Mouse (Mus musculus) gastrocnemius, adult 2 months (tissue): Measurements from ENCODE around the gene Gm45062. TPM values are rescaled to one million over a fixed set of nuclear protein-coding genes. Genes with fewer than 3 reads are reported as not detected.

ENCODE experiments used
- DNase-seq: peaks from one replicate; pipeline ENCODE4 v3.0.0; 2022
- H3K27ac ChIP-seq: fragments of 200-600 bp; 2 replicates; pipeline ENCODE4 v1.8.1; 2022; ENCODE audit warnings: mild to moderate bottlenecking
- H3K4me3 ChIP-seq: fragments of 200-600 bp; 2 replicates; pipeline ENCODE4 v1.8.1; 2022; ENCODE audit warnings: mild to moderate bottlenecking, moderate library complexity
- CTCF ChIP-seq: fragments of 200-600 bp; IDR thresholded peaks from 2 replicates; pipeline ENCODE4 v1.8.1; 2022; ENCODE audit warnings: antibody characterized with exemption, mild to moderate bottlenecking, moderate library complexity
- intact Hi-C: fragments of 180-260 bp; cut with DNase I; formaldehyde crosslinking; loops from one replicate; pipeline ENCODE4 v1.15.1; 2025
- total RNA-seq, 2 experiments: library from RNA; stranded (reverse); gene quantifications; 2 replicates each; pipeline ENCODE4 v1.2.3; 2021

Gm45062 gene
- total RNA-seq, 2 experiments from 2014 or later = 0.67 TPM; not detected in 1

DNA sequence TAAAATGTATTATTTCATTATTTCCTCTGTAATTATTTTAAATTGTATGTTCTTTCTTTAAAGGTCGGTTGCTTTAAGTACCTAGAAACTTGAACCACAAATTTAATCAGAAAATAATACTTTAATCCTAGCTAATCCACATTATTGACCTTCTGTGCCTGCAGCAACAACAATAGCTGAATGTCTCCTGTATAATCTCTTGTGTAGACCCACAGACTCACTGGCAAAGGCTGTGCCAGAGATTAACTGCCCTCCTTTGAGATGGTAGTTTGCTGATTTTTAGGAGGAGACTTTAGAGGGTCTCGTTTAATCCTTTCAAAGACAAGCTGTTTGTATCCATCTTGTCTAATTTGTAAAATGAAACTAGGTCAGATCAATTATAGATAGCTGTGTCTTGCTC is 99.5 kb downstream of the Gm45062 start:
- no peak for DNase-seq
- intact Hi-C loops = no loop called here
- no peak overlapping the region for H3K27ac ChIP-seq
- TF ChIP-seq CTCF = no peak
- H3K4me3 ChIP-seq = no peak overlapping the region

DNA sequence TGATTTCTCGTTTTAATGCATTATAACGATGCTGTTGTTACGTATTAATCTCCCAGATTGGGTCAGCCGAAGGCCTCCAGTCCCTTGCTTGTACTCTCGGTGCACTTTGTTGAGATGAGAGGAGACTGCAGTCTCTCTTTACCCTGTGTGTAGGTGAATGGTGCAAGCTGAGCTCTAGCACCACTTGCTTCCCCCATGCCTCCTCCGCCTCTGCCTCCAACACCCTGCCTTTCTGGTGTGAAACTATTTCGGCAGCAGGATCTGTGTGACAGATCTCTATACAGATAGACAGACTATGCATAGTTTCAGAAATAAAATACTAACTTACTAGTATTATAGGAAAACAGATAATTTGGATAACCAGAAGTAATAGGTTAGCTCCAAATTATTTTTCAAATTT is 101.6 kb downstream of the Gm45062 start:
- no peak for DNase-seq
- H3K27ac ChIP-seq = no peak overlapping the region
- intact Hi-C loops = no loop called here
- H3K4me3 ChIP-seq = no peak overlapping the region
- TF ChIP-seq CTCF = no peak

DNA sequence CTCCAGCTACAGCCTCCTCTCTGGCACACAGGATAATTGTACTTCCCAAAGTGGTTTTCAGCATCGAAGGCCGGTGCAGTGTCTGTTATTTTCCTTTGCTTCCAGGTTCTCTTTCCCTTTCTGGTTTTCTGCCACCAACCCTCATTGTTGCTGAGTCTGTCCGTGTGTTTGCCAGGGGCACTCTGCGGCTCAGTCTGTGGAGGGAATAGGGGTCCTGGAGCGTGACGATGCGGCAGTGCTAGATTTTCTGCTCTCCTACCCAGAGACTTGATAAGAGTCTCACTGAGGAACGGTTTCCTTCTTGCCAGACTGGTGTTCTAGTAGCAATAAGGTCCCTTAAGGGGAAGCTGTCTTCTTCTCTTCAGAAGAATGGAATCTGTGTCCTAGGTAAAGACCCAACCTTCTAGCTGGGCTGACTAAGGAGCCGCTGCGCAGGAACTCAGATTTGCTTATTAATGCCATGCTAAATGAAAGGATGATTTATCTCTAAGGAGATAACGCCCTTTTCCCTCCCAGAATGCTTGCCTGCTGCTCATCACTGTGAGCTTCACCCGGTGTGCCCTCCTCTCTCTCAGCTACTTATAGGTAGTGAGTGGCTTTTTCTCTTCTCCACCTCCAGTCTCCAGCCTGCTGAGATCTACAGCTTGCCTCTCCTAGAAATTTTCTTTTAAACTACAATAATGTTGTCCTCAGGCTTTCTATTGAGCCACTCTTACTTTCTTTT is 104.9 kb downstream of the Gm45062 start:
- no peak overlapping the region for H3K4me3 ChIP-seq
- intact Hi-C loops = no loop called here
- DNase-seq = no peak
- TF ChIP-seq CTCF = no peak
- no peak overlapping the region for H3K27ac ChIP-seq

DNA sequence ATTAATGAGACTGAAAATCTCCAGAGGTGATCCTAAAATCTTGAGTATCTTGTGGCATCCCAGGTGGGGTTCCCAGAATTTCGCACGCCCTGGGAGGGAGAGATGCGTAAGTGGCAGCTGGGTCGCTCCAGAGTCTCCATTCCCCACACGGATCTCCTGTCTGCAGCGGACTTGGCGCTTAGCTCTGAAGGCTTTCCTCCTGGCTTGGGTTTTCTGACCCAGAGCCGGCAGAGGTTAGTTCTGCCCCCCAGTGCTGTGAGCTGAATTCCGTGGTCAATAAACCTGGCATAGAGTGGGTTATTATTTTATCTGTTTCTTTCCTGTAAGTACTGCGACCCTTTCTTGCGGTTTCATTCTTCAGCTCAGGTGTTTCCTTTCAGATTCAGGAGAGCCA is 105.5 kb downstream of the Gm45062 start:
- intact Hi-C loops = no loop called here
- Histone ChIP-seq H3K4me3 (no peak overlapping the region), H3K27ac (no peak overlapping the region)
- no peak for DNase-seq
- TF ChIP-seq CTCF = no peak

DNA sequence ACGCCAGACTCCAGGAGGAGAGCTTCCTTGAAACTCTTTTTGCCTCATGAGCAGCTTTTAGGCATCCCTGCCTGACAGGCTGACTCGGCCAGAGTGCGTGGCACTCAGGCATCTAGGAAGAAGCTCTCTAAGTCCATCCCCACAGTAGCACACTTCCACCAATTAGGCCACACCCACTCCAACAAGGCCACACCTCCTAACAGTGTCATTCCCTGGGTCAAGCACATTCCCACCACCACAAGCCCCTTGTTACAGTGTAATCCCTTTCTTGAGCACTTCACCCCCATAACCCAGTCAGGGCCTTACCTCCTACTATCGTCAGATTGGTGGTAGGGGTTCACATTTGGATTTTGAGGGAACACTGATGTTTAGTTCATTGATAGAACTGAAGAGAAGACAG is 108.4 kb downstream of the Gm45062 start:
- TF ChIP-seq CTCF = no peak
- Histone ChIP-seq H3K27ac (no peak overlapping the region), H3K4me3 (no peak overlapping the region)
- intact Hi-C loops = no loop called here
- DNase-seq = no peak

DNA sequence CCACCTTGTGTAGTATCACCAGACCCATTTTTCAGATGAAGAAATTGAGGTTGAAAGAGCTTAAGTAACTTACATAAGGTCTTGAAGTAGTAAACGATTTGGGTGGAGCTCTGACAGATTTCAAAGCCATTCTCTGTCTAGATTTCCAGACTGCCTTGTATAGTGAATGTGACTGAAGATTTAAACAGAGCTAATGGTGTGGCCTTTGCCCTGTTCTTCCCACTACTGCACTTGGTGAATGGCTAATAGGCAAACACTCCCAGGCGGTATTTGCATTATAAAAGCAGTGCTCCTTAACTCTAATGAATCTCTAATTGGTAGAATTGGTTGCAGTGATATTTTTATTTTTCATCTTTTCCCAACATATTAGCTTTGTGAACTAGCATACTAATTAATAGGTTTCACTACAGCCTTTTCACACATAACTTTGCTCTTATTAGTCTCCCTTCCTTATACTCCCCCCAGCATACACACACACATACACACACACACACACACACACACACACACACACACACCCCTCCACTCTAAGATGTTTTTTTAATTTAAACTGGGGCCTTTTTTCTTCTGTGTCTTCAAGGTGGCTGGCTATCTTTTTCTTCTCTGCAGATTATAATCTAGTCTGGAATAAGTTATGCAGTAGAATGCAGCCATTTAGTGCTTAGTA is 109.1 kb downstream of the Gm45062 start:
- Histone ChIP-seq H3K4me3 (no peak overlapping the region), H3K27ac (no peak overlapping the region)
- no peak for TF ChIP-seq CTCF
- DNase-seq = no peak
- intact Hi-C loops = no loop called here

DNA sequence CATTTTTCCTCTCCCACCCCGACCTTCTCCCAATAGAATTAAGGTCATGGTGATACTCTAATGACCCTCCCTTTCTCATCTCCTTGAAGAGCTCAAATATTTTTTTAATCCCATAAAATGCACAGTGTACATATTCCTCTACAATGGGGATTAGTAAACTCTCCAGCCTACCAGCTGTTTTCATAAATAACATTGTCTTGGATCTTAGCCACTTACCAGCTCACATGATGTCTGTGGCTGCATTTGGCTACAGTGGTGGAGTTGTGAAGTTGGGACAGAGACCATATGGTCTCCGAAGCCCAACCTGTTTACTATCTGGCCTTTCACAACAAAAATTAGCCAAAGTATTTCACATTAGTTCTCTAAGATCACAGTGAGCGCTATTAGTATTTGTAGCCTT is 111.4 kb downstream of the Gm45062 start:
- TF ChIP-seq CTCF = no peak
- intact Hi-C loops = no loop called here
- Histone ChIP-seq H3K27ac (no peak overlapping the region), H3K4me3 (no peak overlapping the region)
- no peak for DNase-seq

DNA sequence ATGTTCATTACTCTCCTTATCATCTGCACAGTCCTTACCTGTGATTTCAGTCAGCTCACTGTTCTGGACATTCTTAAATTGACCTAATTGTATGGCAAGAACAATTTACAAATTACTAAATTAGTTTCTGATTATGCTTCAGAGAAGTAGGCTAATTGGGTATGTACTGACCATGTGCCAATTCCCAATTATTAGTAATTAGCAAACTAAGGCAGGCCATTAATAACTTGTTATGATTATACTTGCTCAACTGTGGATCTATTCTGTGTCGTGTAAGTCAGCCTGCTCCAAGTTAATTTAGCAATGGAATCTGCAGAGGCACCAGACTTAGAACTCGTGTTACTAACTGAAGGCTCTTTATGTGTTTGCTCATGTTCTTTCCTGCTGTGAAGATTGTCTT is 113.8 kb downstream of the Gm45062 start:
- no peak for TF ChIP-seq CTCF
- intact Hi-C loops = no loop called here
- Histone ChIP-seq H3K27ac (no peak overlapping the region), H3K4me3 (no peak overlapping the region)
- DNase-seq = no peak

DNA sequence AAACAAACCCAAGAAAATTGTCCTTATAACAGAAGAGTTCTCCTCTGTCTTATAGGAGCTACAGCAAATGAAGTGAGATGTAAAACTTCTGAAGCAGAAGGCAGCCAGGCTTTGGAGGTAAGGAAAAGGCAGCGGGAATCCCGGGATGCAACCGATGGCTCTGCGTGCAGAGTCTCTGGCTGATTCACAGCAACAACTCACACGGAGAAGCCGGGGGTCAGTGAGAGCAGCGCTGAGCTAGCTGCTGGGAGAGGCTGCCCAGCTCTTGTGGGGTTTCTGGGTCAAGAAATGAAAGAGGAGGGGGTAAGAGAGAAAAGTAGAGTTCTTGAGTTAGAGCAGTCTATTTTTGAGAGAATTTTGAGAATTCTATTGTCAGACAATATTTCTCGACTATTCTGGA is 114.6 kb downstream of the Gm45062 start:
- intact Hi-C loops = no loop called here
- no peak for TF ChIP-seq CTCF
- no peak for DNase-seq
- Histone ChIP-seq H3K27ac (no peak overlapping the region), H3K4me3 (no peak overlapping the region)

DNA sequence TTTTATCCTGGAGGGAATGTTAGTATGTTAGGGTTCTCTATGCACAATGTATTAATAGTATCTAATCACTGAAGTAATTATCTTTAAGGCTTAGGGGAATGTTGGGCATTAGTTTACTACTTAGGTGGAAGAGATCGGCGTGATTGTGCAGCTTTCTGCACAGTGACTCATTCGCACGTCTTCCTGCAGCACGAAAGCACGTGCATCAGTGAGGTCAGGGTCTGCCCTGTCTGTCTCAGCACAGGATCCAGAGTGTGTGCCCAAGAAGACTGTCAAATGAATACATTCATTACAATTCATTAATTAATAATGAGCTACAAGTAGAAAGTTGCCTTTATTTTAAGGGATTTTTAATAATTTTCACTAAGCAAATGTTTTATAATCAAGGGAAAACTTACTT is 115.0 kb downstream of the Gm45062 start:
- H3K4me3 ChIP-seq = no peak overlapping the region
- no peak overlapping the region for H3K27ac ChIP-seq
- no peak for TF ChIP-seq CTCF
- intact Hi-C loops = no loop called here
- DNase-seq = no peak

DNA sequence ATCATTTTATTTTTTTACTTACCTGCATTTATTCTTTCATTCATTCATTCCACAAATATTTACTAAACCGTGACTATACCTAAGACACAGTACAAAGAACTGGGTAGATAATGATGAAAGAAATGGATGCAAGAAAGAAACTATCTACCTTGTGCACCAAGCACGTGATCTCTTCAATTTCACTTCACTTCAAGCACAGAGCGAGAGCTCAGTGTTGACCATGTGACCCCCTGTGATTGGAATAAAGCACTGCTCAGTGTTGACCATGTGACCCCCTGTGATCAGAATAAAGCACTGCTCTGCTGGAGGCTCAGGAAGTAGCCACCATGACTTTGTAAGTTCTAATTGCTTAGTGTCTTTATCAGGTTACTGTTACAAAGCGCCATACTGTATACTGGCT is 115.5 kb downstream of the Gm45062 start:
- no peak overlapping the region for H3K4me3 ChIP-seq
- intact Hi-C loops = no loop called here
- no peak for TF ChIP-seq CTCF
- no peak overlapping the region for H3K27ac ChIP-seq
- no peak for DNase-seq

DNA sequence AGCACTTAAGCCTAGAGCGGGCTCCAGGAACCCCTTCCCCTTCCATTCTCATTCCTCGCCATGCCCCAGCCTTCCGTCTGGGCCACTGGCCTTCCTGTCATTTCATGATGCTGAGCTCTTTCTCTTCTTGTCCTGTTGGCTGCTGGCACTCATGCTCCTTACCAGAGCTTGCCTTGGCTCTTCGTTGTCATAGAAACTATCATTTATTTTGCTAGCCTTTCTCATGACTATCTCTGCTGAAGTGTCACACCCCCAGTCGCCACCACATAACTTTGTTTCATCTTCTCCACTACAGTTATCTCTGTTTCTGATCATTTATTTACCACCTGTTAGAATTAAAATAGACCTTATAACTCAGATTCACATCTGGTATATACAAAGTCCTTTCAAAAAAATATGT is 117.1 kb downstream of the Gm45062 start:
- no peak for DNase-seq
- no peak overlapping the region for H3K4me3 ChIP-seq
- no peak overlapping the region for H3K27ac ChIP-seq
- intact Hi-C loops = no loop called here
- no peak for TF ChIP-seq CTCF

DNA sequence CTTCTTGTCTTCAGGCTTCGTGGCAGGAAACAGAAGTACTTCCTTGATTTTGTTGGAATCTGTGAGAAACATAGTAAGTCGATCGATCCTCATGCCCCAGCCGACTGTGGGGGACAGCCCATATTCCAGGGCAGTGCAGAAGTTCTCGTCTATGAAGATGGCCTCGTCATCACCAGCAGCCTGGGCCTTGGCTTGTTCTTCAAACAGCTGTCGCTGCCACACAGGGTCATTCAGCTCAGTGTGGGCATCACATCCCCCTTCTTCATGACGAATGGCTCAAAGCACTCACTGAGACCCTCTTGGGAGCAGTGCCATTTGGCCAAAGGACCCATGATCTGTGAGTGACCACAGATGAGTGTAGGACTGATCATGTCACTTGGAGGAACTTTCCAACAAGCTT is 118.4 kb downstream of the Gm45062 start:
- no peak for DNase-seq
- H3K4me3 ChIP-seq = no peak overlapping the region
- TF ChIP-seq CTCF = no peak
- intact Hi-C loops = no loop called here
- H3K27ac ChIP-seq = no peak overlapping the region

DNA sequence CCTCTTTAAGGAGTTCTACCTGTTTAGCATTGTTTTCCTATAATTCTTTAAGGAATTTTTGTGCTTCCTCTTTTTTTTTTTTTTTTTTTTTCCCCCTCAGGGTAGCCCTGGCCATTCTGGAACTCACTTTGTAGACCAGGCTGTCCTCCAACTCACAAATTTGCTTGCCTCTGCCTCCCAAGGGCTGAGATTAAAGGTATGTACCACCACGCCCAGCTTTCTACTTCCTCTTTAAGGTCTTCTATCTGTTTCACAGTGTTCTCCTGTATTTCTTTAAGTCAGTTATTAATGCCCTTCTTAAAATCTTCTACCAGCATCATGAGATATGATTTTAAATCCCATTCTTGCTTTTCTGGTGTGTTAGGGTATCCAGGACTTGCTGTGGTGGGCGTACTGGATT is 130.1 kb downstream of the Gm45062 start:
- no peak overlapping the region for H3K4me3 ChIP-seq
- DNase-seq = no peak
- intact Hi-C loops = no loop called here
- no peak overlapping the region for H3K27ac ChIP-seq
- TF ChIP-seq CTCF = no peak
